Mouse (Mus musculus): ENCODE results near the gene Col26a1.

Gene Col26a1

DNA sequence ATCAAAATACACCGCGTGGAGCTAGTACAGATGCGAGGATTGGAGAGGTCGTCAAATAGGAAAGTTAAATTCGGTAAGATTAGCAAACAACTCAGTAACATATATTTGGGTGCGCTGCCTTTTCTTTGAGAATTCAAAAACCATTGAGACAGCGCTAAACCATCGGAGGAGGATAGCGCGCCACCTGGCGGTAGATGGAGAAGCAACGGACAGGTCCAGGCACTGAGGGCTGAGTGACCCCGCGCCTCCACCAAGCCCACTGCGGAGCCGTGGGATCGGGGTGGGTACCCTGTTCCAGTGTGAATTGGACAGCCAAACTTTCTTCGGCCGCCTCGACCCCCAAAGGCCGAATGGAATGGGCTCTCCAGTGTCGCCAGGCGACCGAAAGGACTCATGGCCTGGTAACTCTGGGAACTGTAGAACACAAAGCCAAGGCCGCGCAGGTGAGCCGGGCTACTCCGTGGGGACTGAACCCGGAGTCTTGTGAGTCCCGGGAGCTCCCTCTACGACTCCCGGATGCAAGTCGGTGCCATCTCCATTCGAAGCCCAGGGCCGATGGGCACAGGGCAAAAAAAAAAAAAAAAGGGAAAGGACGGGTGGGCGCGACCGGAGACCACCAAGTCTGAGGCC is 1.5 kb downstream of the Col26a1 start:
- DNase-seq (ENCODE audit: low read depth, low spot score), result peak; percentile 87

DNA sequence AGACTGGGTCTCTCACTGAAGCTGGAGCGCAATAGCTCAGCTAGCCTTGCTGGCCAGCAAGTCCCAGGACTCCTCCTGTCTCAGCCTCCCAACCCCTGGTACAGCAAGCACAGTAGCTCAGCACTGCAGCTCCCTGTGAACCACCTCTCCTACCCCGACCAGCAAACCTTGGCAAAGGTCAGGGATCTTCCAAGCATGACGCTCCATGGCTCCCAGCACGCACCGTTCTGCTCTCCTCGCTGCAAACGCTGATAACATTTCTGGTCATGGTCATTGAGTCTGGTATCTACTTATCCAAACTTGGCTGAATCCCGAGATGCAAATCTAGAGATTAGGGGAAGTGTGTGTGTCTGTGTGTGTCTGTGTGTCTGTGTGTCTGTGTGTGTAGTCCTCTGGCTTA is 2.9 kb downstream of the Col26a1 start:
- DNase-seq (ENCODE audit: low read depth, low spot score), result no peak

DNA sequence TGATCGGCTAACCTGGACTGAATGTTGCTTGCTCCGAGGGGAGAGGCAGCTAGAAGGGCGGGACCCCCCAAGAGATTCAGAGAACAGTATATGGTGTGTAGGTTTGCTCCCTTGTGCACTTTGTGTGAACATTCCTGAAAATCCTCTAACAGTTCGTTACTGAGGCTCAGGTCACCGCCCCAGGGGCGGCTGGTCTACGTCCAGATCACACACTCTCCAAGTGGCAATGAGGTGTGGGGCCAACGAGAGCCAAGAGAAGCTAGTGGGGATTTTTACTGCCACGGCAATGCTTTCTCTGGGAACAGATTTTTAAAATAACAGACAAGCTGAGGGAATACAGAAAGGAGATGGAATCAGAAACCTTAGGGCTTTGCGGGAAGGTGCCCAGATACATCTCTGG is 8.7 kb downstream of the Col26a1 start:
- no peak for DNase-seq (ENCODE audit: low read depth, low spot score)

DNA sequence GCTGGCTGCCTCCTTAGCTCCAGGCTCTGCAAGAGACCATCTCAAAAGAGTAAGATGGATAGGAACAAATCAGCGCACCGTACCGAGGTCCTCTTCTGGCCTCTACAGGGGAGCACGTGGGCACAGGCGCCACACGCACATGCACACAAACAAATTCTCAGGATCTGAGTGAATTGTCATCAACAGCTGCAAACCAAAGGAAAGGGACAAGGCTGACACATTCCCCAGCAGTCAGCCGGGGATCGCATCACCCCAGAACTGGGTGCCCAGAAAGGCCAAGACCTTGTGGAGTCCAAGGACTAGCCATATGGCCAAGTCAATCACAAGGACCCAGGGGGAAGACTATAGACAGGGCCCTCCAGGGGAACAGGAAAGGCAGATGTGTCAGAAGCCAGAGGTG is 10.6 kb downstream of the Col26a1 start:
- no peak for DNase-seq (ENCODE audit: low read depth, low spot score)

DNA sequence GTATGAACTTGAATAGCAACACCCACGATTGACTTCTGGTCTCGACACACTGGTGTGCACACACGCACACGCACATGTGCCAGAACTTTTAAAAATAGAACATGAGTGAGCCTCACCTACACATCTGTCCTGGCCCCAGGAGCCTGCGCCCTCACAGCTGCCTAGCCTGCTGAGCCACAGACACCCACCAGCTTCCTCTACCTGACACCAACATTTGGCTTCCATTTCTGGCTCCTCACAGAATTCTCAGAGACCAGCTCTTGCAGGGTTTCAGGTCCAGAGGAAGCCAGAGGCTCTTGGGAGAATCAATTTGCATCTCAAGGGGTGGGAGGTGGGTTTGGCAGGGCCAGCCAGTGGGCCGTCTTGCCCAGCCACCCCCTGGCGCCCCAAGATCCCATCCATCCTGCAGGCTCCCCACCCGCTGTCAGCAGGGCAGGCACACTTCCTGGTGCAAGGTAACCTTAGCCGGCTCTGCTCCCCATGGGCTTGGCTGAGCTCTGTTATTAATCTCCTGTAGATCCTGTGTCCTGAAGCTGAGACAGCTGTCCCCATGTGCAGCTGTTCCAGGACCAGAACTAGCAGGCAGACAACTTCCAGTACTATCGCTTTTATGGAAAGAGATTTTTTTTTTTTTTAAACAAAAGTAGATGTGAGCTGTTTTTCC is 13.4 kb downstream of the Col26a1 start:
- DNase-seq (ENCODE audit: low read depth, low spot score), result no peak

DNA sequence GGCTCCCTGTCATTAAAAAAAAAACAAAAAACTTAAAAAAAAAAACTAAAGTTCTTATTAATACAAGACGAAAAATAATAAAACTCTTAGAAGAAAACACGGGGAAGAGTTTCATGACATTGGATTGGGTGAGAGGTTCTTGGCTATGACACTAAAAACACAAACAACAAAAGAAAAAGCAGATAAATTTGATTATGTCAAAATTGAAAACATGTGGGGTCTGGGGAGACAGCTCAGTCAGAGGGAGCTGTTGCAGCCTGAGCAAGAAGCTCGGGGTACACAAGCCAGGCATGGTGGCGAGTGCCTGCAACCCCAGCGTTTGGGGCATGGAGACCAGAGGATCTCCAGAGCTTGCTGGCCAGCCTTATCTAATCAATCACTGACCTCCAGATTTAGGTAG is 15.3 kb downstream of the Col26a1 start:
- no peak for DNase-seq (ENCODE audit: low read depth, low spot score)

DNA sequence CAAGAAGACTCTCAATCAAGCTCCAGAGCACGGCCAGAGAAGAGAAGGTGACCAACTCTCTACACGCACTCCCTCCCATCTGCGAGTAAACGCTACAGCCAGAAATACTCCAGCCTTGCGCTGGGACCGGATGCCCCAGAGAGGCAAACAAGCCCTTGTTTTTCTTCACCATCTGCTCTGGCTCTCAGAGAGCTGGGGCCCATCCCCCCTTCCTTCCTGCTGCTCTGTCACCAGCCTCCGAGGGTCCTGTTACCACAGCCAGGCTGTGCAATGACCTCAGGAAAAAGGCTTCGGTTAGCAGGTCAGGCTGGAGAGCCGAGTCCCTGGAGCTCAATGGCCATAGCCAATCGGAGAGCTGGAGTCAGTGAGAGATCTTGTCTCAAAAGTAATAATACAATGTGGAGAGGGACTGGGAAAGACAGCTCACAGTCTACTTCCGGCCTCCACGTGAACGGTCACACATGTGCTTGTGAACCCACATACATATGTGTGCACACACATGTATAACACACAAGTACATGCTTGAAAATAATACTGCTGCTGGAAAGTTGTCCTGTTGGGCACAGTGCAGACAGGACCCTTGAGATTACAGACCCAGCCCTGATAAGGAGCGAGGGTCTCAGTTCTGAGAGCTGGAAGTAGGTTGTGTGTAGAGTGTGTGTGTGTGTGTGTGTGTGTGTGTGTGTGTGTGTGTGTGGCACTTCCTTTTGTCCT is 18.9 kb downstream of the Col26a1 start:
- peak; percentile 74 for DNase-seq (ENCODE audit: low read depth, low spot score)

DNA sequence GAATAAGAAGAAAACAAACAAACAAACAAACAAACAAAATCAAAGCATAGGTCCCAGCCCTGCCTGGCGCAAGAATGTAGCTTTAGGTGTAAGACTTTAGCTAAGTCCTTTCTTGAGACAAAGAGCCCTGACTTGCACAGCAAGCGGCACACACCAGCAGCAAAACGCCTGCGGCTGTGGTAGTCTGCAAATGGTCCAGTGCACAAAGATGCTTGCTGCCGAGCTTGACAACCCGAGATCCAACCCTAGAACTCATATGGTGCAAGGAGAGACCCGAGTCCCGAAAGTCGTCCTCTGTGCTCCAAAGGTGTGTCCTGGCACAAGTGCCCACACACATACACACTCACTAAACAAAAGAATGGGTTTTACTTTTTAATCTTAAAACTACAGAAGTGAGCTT is 19.7 kb downstream of the Col26a1 start:
- no peak for DNase-seq (ENCODE audit: low read depth, low spot score)

DNA sequence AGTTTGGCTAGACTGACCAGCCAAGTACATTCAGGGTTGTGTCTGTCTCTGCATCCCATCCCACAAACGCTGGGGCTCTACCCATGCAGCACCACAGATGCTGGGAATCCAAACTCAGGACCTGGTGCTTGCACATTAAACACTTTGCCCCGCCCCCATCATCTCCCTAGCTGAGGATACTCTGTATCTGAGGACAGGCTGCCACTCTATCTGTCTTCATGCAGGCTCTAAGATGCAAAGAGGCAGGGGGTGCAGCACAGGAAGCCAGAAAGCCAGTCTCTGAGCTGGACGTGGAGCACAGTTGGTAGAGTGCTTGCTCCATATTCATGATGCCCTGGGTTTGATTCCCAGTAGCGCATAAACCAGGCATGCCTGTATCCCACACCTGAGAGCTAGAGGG is 20.2 kb downstream of the Col26a1 start:
- no peak for DNase-seq (ENCODE audit: low read depth, low spot score)

DNA sequence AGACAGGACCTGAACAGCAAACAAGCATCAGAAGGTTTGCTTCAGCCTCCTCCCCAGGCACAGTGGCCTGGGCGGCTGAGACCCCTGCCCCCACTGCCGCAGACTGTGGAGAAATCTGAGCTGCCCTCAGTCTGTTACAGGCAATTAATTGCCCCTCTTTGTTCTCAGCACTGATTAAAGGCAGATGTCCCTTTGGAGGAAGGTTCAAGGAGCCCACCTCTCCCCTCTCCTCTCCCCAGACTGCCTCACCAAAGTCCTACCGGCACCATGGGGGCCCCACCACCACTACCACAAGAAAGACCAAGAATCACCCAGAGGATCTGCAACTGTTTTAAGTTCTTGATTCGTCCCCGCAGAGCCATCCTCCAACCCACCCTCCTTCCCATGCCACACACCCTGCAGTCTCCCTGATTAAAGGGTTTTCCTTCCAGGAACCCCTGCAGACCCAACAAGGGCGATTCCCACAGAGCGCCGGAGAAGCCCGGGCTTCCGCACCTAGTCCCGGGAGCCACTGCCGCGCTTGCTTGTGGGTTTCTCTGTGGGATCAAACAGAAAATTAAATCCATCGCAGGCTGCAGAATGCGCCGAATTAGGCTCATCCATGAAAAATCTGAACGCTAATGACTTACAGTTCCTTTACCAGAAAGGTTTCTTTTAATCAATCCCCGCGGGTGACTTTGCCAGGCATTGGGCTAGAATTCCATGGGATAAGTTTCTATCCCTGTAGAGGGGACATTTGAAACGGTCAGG is 21.6 kb downstream of the Col26a1 start:
- DNase-seq (ENCODE audit: low read depth, low spot score), result no peak

DNA sequence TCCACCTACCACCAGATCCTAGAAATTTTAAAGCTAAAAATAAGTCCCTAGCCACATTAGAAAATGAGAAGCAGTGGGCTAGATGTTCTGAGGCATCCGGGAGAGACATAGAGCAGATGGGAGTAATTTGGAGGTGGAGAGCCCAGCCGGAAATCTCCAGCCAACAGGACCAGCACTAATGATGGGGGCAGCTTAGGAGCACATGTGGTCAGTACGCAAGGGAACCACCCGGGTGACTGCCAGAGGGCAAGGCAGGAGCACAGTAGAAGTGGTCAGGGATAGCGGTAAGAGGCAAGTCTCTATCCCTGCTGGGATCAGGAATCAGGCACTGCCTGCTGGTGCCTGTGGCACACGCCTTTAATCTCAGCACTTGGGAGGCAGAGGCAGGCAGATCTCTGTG is 32.3 kb downstream of the Col26a1 start:
- no peak for DNase-seq (ENCODE audit: low read depth, low spot score)

DNA sequence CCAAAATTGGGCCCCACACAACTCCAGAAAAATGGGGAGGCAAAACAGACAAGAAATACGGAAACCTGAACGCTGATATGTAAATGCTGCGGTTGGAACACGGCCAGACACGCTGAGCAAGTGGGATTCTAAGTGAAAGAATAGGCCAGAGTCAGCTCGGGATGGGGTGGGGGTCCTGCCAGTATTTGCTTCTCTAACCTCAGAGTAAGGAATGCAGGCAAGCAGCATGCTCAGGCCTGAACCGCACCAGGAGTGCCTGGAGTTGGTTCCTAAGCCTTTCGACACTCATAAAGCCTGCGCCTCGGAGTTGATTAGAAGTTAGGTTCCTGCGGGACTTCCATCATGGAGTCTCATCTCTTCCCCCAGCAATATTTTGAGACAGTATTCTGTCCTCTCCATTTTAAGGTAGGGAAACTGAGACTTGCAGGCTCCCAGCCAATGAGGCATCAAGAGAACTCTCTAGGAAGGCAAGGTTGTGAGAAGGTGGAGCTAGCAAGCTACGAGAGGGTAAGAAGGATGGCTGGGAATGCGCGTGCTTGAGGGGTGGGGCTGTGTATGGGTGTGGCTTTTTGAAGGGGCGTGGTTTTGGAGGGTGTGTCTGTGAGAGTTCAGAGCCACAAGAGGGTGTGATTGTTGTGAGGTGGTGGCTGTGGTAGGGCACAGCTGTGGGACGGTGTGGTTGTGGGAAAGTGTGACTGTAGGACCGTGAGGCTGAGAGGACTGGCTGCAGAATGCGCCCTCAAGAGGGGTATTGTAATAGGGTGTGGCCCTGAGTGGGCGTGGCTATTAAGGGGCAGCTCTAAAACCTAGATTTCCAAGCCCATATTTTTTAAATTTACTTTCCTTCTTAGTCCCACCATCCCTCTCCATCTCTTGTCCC is 36.4 kb downstream of the Col26a1 start:
- DNase-seq (ENCODE audit: low read depth, low spot score), result no peak

DNA sequence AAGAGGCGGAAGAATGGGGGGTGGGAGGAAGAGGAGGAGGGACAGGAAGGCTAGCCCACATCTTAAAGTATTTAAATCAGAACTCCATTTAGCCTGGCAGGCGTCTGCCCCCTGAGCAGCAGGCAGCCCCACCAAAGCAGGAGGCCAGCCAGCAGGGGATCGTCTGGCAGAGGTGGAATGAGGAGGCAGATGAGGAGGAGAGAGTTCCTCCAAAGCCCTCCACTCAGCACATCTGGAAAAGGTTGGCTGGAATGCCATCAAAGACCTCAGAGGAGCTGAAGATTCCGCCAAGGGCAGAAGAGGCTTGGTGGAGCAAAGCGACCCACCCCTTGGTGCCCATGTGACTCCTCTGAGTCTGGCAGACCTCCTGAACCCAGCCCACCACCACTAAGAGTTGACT is 39.1 kb downstream of the Col26a1 start:
- DNase-seq (ENCODE audit: low read depth, low spot score), result no peak

DNA sequence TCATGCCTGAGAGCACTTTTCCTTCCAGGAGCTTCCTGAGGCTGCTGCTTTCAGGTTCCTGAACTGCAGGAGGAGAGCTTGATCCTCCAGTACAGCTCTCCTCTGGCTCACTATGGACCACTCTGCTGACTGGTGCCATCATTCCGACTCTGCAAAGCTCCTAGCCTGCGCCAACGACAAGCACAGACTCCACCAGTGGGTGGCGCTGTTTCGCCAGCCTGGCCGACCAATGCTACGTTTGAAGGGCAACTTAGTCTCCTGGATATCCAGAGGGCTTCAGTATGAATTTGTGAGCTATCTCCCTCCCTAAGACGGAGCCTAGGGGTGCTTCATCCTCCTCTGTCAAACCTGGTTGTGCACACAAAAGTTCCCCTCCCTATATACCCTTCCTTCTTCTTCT is 43.0 kb downstream of the Col26a1 start:
- DNase-seq (ENCODE audit: low read depth, low spot score), result no peak

DNA sequence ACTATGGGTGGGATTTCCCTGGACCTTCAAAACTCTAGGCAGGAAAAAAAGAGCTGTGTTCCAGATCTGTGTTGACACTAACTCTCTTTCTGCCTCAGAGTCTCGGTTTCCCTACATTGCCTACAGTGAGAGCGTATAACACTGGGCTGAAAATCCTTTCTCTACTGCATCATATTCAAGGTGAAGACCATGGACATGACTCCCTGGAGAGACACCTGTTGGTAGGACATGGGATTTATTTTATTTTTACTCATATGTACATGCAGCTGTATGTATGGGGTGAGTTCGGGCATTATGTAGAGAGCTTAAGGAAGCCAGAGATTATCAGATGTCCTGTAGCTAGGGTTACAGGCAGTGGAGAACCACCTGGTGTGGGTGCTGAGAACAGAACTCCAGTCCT is 50.0 kb downstream of the Col26a1 start:
- no peak for DNase-seq (ENCODE audit: low read depth, low spot score)

DNA sequence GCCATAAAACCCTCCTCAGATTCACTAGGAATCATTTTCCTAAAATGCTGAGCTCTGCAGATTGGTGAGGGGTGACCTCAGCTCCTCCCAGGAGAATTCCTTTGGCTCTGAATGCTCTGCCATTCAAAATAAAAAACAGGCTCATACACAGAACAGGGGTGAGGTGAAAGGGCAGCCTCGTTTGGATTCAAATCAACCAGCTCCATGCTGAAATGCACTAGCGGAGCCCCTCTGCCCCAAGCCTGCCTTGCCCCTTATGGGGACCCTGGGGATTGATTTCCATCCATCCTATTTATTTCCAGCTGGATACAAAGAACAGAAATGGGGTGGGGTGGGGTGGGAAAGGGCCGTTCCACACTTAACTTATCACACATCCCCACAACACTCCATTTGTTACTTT is 52.9 kb downstream of the Col26a1 start:
- DNase-seq (ENCODE audit: low read depth, low spot score), result no peak

DNA sequence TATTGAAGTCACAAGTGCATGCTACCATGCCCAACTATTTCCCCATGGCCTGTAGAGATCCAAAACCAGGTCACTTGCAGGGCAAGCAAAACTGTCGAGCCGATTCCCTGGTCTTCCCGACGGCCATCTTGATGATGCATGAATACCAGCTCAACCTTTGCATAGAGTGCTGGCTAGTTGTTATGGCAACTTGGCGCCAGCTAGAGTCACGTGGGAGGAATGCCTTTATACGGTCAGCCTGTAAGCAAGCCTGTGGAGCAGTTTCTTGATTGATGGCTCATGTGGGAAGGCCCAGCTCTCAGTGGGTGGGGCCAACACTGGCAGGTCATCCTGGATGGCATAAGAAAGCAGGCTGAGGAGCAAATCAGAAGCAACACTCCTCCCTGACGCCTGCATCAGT is 61.0 kb downstream of the Col26a1 start:
- DNase-seq (ENCODE audit: low read depth, low spot score), result no peak

DNA sequence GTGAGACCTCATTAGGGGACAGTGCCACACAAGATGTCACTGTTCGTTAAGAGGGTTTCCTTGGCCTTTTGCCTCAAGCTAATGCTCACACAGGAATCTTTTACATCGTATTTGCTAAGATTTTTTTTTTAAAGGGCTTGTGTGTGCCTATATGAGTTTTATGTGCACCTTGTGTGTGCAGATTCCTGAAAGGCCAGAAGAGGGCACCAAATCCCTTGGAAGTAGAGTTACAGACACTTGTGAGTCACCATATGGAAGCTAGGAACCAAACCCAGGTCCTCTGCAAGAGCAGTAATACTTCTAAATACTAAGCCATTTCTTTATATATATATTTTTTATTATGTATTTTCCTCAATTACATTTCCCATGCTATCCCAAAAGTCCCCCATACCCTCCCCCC is 62.1 kb downstream of the Col26a1 start:
- no peak for DNase-seq (ENCODE audit: low read depth, low spot score)

DNA sequence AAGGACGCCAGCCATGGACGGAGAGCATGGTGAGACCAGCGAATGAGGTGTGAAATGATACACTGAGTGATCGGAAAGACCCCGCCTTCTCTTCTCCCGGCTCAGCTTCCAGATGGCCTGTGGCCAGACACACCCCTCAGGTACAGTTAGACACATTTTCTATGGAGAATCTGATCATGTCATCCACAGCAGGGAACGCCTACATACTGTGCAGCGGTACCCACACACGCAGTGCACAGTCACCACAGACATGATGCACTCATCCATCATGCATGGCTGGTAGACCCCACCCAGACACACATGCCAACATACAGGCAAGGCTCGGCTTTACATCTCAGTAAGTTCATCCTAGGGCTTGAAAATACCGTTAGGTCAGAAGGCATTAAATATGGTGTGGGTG is 63.3 kb downstream of the Col26a1 start:
- DNase-seq (ENCODE audit: low read depth, low spot score), result no peak

DNA sequence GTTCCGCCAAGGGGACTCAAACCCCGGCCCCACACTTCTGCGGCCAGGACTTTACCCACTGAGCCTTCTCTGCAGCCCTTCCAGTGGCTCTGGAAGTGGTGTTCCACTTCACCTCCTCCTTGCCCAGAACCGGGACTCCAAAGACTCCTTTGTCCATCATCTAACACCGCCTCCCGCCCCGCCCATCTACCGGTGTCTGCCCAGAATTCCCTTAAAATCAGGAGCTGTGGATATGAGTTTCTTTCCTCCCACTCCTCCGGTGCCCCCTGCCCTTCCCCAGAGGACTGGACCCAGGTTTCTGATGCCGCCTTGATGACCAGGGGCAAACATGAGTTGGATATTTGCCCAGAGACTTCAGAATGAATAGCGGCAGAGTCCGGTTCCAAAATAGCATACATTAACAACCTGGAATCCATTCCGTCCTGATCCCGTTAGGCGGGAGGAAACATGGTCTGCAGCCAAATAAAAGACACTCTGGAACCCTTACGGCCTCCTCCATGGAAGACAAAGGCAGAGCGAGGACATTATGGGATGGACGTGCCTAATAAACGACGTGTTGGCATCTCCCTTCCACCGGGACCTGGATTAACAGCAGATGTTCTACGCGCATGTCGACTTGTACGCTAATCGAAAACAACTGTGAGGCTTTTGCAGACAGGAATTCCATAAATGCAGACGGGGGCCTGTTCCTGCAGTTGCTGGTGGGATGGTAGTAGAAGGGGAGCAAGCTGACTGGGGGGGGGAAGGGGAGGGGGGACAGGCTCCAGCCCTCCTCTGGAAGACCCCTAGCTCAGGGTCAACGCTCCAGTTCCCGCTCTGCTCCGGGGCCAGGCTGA is 72.3 kb downstream of the Col26a1 start:
- peak; percentile 62 for DNase-seq (ENCODE audit: low read depth, low spot score)

All from embryo, embryonic 11.5 days (tissue).